Mouse (Mus musculus): Measurements from ENCODE around the gene Aste1. TPM values are rescaled to one million over a fixed set of nuclear protein-coding genes. Genes with fewer than 3 reads are reported as not detected.

The Aste1 gene
- total RNA-seq, 2 experiments from 2014 or later: 16.1 to 20.3 TPM

Other genes with a start within 250 kb of the Aste1 start
- gene Nek11, start 132 bp downstream of the Aste1 start, total RNA-seq (2021): under 1 TPM; 0.08 to 0.23 TPM
- 10 to 100 TPM; 55.2 to 68.1 TPM for gene Atp2c1, start 131.9 kb downstream of the Aste1 start, total RNA-seq (2021)
- 10 to 100 TPM; 43.9 to 45.6 TPM for gene Pik3r4, start 247.6 kb downstream of the Aste1 start, total RNA-seq (2021)